Mouse (Mus musculus) B cell, adult (primary cell): Measurements from ENCODE around the gene Kazald1. TPM values are rescaled to one million over a fixed set of nuclear protein-coding genes. Genes with fewer than 3 reads are reported as not detected.

ENCODE experiments used
- total RNA-seq: library from RNA; stranded (reverse); gene quantifications from 4 replicates; pipeline ENCODE4 v1.2.4, GENCODE M21; 2023; ENCODE audit not compliant: inconsistent age

The Kazald1 gene
- not detected in 4 replicates for total RNA-seq

DNA sequence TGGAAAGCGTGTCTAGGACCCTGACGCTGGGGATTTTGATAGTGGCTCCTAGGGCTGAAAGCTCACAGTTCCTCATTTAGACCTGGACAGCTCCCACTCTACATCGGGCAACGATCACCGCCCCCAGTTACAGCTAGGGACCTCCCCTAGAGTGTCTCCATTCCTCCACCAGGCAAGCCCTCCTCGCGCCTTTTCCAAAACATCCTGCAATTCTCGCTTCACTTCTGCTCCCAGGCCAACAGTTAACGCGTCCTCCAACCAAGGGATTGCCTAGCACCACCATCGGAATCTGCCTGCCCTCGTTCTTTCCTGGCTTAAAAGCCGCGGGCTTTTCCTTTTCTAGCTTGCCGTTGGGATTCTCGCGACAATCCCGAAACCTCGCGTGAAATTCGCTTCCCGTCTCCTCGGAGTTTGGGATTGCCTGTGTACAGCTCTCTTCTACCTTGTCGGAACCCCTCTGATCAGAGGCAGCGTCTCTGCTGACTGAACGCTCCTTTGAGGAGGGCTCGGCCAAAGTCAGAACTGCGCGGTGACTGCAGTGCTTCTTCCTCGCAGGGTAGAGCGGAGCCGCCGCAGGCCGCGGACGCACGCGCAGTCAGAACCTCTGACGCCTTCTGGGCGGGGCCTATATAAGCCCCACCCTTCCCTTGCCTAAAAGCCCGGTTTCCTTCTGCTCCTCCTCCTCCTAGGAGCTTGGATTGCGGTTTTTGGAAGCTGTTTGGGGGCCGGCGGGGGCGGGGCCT, at the start of gene Kazald1:
Gene Kazald1 (plus strand): TSS at position 662 of the 743 bp plus-strand sequence.

DNA sequence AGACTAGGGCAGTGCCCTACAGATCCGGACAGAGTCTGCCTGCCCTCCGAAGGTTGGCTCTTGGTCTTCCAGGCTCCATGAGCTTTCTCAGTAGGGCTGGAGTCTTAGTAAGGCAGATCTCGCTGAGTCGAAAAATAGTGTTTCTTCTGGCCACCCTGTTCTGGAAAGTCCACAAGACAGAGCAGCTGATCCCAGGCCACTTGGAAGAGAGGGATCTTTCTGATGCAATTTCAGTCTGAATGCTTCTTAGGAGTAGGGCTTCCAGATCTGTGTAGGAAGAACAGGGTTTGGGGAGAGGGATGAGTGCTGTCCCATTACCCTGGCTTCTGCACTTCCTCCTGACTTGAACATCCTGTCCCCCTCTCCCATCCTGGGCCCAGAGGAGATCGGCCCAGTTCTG, 29.4 kb upstream of the Kazald1 start, which contains the start of gene Pdzd7:
Gene Pdzd7 (minus strand): TSS at position 67 of the 400 bp plus-strand sequence.

DNA sequence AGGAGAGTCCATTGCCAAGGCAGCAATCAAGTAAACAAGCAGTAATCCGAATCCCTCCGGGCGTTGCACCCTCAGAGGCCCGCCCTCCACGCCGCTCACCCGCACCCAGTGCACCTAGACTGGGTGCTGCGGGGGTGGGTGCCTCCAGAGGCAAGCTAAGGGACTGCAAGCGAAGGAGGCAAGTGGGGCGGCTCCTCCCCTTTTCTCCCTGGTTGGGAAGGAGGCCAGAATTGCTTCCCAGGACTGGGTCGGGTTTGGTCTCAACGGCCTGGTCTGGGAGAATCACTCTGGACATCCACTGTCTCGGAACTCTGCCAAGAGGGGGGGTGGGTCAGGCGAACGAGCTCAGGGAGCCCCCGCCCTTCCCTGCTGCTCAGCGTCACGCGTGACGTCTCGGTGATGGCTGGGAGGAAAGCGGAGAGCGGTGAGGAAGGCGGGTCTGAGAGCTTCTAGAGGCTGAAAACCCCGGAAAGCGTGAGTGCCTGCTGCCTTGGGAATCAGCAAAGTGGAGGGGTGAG, 27.6 kb upstream of the Kazald1 start, which contains the start of gene Sfxn3:
Gene Sfxn3 (plus strand): TSS at position 87 of the 518 bp plus-strand sequence.

Other genes starting within 250 kb of the Kazald1 start
- gene Slf2, start 144.1 kb upstream of the Kazald1 start, total RNA-seq, result 70.3 to 96.3 TPM (median 85.6 TPM) in 4 replicates
- 0.57 to 1.3 TPM (median 0.88 TPM) in 4 replicates for gene Sema4g, start 86.1 kb upstream of the Kazald1 start, total RNA-seq
- 11.0 to 14.3 TPM (median 13.1 TPM) in 4 replicates for gene Twnk, start 69.6 kb upstream of the Kazald1 start, total RNA-seq
- 30.9 to 35.0 TPM (median 33.1 TPM) in 4 replicates for gene Mrpl43, start 68.8 kb upstream of the Kazald1 start, total RNA-seq
- 0.45 to 1.7 TPM (median 1.3 TPM) in 4 replicates for gene Lzts2, start 60.8 kb upstream of the Kazald1 start, total RNA-seq
- not detected in 4 replicates for gene Pdzd7, start 29.5 kb upstream of the Kazald1 start, total RNA-seq
- gene Sfxn3, start 27.7 kb upstream of the Kazald1 start, total RNA-seq, result 20.4 to 28.0 TPM (median 23.7 TPM) in 4 replicates
- gene Tlx1, start 75.4 kb downstream of the Kazald1 start, total RNA-seq, result not detected in 4 replicates
- not detected in 4 replicates for gene Lbx1, start 160.6 kb downstream of the Kazald1 start, total RNA-seq